Mouse (Mus musculus) neural tube, embryonic 14.5 days (tissue): ENCODE data around the gene Fscn3. TPM values are rescaled to one million over a fixed set of nuclear protein-coding genes. Genes with fewer than 3 reads are reported as not detected.

ENCODE experiments used
- ATAC-seq: fragments of 200-750 bp; cut with Nextera tagmentation; 2 replicates; pipeline ENCODE4 v1.8.0; 2017; ENCODE audit warnings: low read depth, mild to moderate bottlenecking, moderate TSS enrichment, moderate library complexity
- H3K27ac ChIP-seq: fragments of 300-500 bp; sonication (generic); 2 replicates; pipeline ENCODE4 v1.5.1; 2014; ENCODE audit warnings: low read depth, mild to moderate bottlenecking, control low read depth, low read length, moderate library complexity, mixed read lengths
- H3K27me3 ChIP-seq: fragments of 300-500 bp; sonication (generic); 2 replicates; pipeline ENCODE4 v1.6.1; 2014; ENCODE audit warnings: low read length; ENCODE audit not compliant: control insufficient read depth, insufficient read depth
- H3K36me3 ChIP-seq: fragments of 300-500 bp; sonication (generic); 2 replicates; pipeline ENCODE4 v1.6.1; 2014; ENCODE audit warnings: low read length, mixed read lengths; ENCODE audit not compliant: control insufficient read depth, insufficient read depth
- H3K4me1 ChIP-seq: fragments of 300-500 bp; sonication (generic); 2 replicates; pipeline ENCODE4 v1.6.1; 2014; ENCODE audit warnings: low read length; ENCODE audit not compliant: control insufficient read depth, insufficient read depth
- H3K4me2 ChIP-seq: fragments of 300-500 bp; sonication (generic); 2 replicates; pipeline ENCODE4 v1.6.1; 2014; ENCODE audit warnings: mild to moderate bottlenecking, low read depth, low read length, control low read depth
- H3K4me3 ChIP-seq: fragments of 300-500 bp; sonication (generic); 2 replicates; pipeline ENCODE4 v1.5.1; 2014; ENCODE audit warnings: low read depth, low read length, control low read depth, mixed read lengths
- H3K9ac ChIP-seq: fragments of 300-500 bp; sonication (generic); replicated peaks from 2 replicates; pipeline ENCODE4 v1.6.1; 2014; ENCODE audit warnings: low read depth, mild to moderate bottlenecking, control low read depth, low read length, mixed read lengths
- H3K9me3 ChIP-seq: fragments of 300-500 bp; sonication (generic); 2 replicates; pipeline ENCODE4 v1.6.1; 2016; ENCODE audit warnings: low read length; ENCODE audit not compliant: control insufficient read depth
- WGBS: fragments of 180-500 bp; shearing (Covaris S2); extraction: QIAGEN DNeasy Blood & Tissue Kit; methylation state at CpG from one replicate; pipeline ENCODE4 v1.1.7; 2014; 5-methylcytosine and 5-hydroxymethylcytosine counted together
- polyA plus RNA-seq: library from polyadenylated mRNA; unstranded; fragments of >200 nt; fragmentation: Nextera tagmentation; extraction: Ambion mirVana; gene quantifications from 2 replicates; pipeline ENCODE4 v1.2.1, GENCODE M21; 2014

The Fscn3 gene
- polyA plus RNA-seq, 1 experiment from 2014 or later, result not detected

DNA sequence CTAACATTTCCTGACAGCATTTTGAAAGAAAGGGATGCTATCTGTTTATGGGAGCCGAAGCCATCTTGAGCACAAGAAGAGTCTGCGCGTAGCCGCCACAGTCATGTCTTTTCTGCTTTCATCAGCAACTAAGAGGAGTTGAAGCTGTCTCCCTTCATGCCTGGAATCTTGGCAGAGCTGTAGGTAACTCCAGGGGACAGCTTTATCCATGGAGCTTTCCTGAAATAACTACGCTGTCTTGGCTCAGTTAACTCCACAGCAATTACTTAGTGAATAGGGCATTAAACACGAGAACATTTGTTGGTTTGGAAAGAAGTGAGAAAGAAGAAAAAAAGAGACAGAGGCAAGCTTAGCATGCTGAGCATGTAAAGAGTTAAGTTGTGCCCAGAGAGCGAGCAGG is 20.3 kb downstream of the Fscn3 start:
- no peak overlapping the region for H3K4me2 ChIP-seq
- no peaks in the 10 kb centered on the region for H3K36me3 ChIP-seq
- no peak for ATAC-seq
- no peaks in the 10 kb centered on the region for H3K4me1 ChIP-seq
- H3K9ac ChIP-seq, result no peak overlapping the region
- H3K9me3 ChIP-seq, result no peaks in the 10 kb centered on the region
- peaks cover 11% of the 10 kb centered on the region; the same call in 1 of the 2 replicates for H3K27me3 ChIP-seq
- no peak overlapping the region for H3K4me3 ChIP-seq
- H3K27ac ChIP-seq, result no peak overlapping the region
- WGBS, result 67% methylated on average over 7 of the region's 7 CpGs

DNA sequence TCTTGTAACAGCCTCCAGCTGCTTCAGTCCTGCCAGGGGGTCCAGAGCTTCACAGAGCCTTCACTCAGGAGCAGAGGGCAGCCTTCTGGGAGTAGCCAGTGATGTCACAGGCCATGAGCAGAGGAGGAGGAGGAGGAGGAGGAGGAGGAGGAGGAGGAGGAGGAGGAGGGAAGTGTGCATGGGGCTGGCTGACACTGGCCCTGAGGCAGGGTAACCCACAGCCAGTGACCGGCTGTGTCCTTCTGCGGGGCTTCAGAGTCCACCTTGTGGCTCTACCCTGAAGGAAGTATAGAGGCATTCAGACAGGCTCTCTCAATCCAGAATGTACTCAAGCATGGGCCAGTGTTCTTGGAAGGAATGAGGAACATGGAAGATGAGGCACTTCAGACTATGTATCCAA is 21.7 kb downstream of the Fscn3 start, which contains the start of gene Pax4:
Gene Pax4 (minus strand): TSS at position 101 of the 400 bp plus-strand sequence.
- Histone ChIP-seq H3K9me3 (no peaks in the 10 kb centered on the region), H3K36me3 (no peaks in the 10 kb centered on the region), H3K4me1 (no peaks in the 10 kb centered on the region), H3K4me3 (no peak within 1 kb of the TSS), H3K27ac (no peak within 1 kb of the TSS), H3K4me2 (no peak within 1 kb of the TSS), H3K27me3 (peaks cover 11% of the 10 kb centered on the region; the same call in 1 of the 2 replicates), H3K9ac (no peak within 1 kb of the TSS)
- no peak for ATAC-seq
- WGBS, result 86% methylated on average over 2 of the region's 2 CpGs

DNA sequence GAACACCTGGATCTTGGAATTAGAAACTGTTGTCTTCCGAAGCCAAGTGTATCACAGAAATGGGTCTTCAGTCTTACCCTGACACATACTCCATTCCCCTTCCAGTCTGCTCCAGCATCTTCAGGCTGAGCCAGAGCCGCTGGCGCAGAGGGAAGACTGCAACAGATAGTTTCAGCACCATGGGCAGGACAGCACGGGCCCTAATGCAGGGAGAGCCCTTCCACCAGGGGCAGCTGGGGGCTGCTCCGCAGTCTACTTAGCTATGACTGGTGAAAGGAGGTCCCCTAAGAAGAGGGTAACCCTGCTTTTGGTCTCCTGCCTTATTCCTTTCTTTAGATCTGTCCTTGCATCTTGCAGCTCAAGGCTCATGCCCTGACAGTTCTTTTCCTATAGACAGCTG is 22.9 kb downstream of the Fscn3 start:
- Histone ChIP-seq H3K4me3 (no peak overlapping the region), H3K36me3 (no peaks in the 10 kb centered on the region), H3K27me3 (peaks cover 11% of the 10 kb centered on the region; the same call in 1 of the 2 replicates), H3K9me3 (no peaks in the 10 kb centered on the region), H3K9ac (no peak overlapping the region), H3K4me2 (no peak overlapping the region), H3K27ac (no peak overlapping the region), H3K4me1 (no peaks in the 10 kb centered on the region)
- WGBS, result 13% methylated on average over 5 of the region's 5 CpGs
- ATAC-seq, result no peak

DNA sequence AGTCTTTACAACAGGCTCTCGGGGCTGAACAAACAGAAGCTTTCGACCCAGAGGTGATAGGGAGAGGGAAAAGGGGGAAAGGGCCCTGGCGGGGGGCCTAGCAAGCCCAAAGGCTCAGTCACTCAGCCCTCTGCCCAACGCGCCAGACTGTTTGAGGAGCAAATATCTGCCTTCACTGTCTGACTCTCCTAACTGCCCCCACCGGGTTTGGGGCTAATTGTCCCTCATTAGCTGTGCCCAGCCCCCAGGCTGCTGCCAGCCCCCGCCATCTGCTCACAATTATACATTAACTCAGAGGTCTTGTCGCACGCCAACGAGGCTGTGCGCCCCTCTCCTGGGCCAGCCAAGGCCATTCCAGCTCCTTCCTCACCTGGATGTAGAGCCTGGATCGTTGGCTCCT is 23.4 kb downstream of the Fscn3 start:
- Histone ChIP-seq H3K9me3 (no peaks in the 10 kb centered on the region), H3K36me3 (no peaks in the 10 kb centered on the region), H3K27ac (no peak overlapping the region), H3K27me3 (peaks cover 11% of the 10 kb centered on the region; the same call in 1 of the 2 replicates), H3K4me3 (no peak overlapping the region), H3K4me2 (no peak overlapping the region), H3K4me1 (no peaks in the 10 kb centered on the region), H3K9ac (no peak overlapping the region)
- 1% methylated on average over 12 of the region's 12 CpGs for WGBS
- ATAC-seq, result peak; percentile 60; the same call in 1 of the 2 replicates

DNA sequence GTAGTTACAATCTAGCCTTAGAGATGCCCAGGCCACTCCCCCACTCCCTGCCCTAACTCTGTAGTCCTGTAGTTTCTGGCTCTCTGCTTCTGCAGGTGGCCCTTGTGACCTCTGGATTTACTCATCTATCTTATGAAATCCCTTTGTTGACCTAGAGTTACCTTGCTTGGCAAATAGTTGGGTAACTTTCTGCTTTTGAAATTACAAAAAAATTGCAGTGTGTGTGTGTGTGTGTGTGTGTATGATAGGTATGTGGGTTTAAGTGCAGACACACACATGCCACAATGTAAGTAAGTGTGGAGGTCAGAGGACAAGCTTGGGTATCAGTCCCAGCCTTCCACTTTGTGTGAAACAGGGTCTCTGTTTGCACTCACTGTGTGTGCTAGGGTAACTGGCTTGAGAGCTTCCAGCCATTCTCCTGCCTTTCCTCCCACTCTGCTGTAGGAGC is 31.7 kb downstream of the Fscn3 start:
- no peak overlapping the region for H3K4me3 ChIP-seq
- no peak overlapping the region for H3K4me2 ChIP-seq
- no peaks in the 10 kb centered on the region for H3K4me1 ChIP-seq
- H3K27me3 ChIP-seq, result no peaks in the 10 kb centered on the region
- no peak overlapping the region for H3K27ac ChIP-seq
- H3K36me3 ChIP-seq, result no peaks in the 10 kb centered on the region
- no peak for ATAC-seq
- no peak overlapping the region for H3K9ac ChIP-seq
- no peaks in the 10 kb centered on the region for H3K9me3 ChIP-seq

DNA sequence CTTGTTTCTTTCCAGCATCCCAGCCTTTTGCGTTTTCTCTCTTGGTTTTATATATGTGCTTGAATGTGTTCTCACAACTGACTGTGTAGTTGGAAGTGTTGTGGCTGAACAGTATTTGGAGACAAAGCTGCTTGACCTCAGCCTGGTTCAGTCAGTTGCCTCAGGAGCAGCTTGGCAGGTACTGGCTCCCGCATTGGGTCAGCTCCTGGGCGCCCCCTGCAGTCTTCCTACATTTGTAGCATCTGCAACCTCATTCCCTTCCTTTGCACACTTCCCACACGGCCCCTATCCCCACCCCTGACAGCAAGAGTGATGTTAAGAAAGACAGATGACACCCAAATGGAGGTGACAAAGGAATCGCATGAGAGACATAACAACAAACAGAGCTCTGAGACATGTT is 32.9 kb downstream of the Fscn3 start:
- Histone ChIP-seq H3K4me3 (no peak overlapping the region), H3K27me3 (no peaks in the 10 kb centered on the region), H3K27ac (no peak overlapping the region), H3K36me3 (no peaks in the 10 kb centered on the region), H3K9me3 (no peaks in the 10 kb centered on the region), H3K4me2 (no peak overlapping the region), H3K9ac (no peak overlapping the region), H3K4me1 (no peaks in the 10 kb centered on the region)
- no peak for ATAC-seq
- 7% methylated on average over 5 of the region's 5 CpGs for WGBS

DNA sequence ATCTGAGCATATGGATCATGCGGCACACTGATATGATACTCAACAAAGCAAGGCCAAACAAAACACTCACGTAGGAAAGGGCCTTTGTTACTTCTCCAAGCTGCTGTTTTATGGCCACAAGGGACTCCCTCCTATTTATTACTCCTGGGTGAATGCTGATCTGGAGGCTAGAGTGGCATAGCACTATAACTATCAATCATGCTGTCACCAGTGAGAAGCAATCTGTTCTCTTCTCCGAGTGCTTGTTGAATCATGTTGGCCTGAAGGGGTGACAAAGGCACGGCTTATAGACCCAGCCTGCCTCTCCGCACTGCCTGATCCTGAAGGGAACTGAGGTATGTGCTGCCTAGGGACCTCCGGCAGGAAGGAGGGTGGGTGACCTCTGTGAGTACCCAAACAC is 37.0 kb downstream of the Fscn3 start:
- H3K27me3 ChIP-seq, result no peaks in the 10 kb centered on the region
- no peak overlapping the region for H3K4me2 ChIP-seq
- H3K9ac ChIP-seq, result no peak overlapping the region
- H3K27ac ChIP-seq, result no peak overlapping the region
- H3K36me3 ChIP-seq, result no peaks in the 10 kb centered on the region
- no peaks in the 10 kb centered on the region for H3K9me3 ChIP-seq
- no peaks in the 10 kb centered on the region for H3K4me1 ChIP-seq
- H3K4me3 ChIP-seq, result no peak overlapping the region
- peak; percentile 76; the same call in 1 of the 2 replicates for ATAC-seq
- WGBS, result 2% methylated on average over 6 of the region's 6 CpGs

DNA sequence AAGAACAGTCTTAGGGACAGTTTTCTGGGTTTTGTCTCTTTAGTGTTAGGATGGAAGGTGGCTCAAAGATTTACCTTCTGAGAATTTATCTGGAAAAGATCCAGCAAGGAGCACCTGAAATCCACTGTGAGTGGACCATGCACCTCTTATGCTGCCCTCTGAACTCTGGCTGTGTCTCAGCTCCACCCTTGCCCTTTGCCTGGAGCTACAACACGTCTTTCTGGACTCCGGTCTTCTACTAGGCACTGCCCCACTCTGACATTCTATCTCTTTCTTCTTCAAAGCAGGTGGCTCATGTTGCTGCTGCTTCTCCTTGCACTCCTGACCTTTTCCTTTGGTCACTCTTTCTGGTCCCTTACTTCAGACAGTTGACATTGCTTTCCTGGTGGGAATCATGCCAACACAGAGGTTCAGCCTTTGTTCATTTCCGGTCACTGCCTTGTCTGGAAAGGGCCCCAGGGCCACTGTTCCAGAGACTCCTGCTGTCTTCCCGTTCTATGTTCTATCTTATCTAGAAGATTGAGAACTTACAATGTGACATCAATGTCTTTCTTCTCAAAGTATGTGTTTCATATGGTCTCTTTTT is 42.5 kb downstream of the Fscn3 start:
- H3K27me3 ChIP-seq, result no peaks in the 10 kb centered on the region
- H3K4me3 ChIP-seq, result no peak overlapping the region
- ATAC-seq, result no peak
- H3K9ac ChIP-seq, result no peak overlapping the region
- H3K9me3 ChIP-seq, result no peaks in the 10 kb centered on the region
- H3K36me3 ChIP-seq, result no peaks in the 10 kb centered on the region
- no peaks in the 10 kb centered on the region for H3K4me1 ChIP-seq
- 77% methylated on average over 4 of the region's 4 CpGs for WGBS
- no peak overlapping the region for H3K4me2 ChIP-seq
- no peak overlapping the region for H3K27ac ChIP-seq

DNA sequence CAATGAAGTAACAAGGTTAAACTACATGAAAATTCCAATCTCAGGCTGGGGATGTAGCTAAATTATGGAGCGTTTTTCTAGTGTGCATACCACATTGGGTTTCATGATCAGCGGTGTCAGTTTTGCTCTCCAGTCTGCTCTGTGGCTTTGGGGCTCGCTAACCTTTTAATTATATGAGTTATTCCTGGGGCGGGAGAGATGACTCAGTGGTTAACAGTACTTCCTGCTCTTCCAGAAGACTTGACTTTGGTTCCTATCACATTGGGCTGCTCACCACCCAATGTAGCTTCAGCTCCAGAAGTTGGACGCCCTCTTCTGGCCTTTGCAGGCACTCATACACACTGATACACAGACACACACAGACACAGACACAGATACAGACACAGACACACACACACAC is 43.0 kb downstream of the Fscn3 start:
- no peak overlapping the region for H3K4me2 ChIP-seq
- no peaks in the 10 kb centered on the region for H3K4me1 ChIP-seq
- no peak overlapping the region for H3K9ac ChIP-seq
- WGBS, result 84% methylated on average over 5 of the region's 5 CpGs
- H3K36me3 ChIP-seq, result no peaks in the 10 kb centered on the region
- H3K9me3 ChIP-seq, result no peaks in the 10 kb centered on the region
- no peak overlapping the region for H3K4me3 ChIP-seq
- ATAC-seq, result no peak
- no peaks in the 10 kb centered on the region for H3K27me3 ChIP-seq
- H3K27ac ChIP-seq, result no peak overlapping the region
